In the genomic region with DNA sequence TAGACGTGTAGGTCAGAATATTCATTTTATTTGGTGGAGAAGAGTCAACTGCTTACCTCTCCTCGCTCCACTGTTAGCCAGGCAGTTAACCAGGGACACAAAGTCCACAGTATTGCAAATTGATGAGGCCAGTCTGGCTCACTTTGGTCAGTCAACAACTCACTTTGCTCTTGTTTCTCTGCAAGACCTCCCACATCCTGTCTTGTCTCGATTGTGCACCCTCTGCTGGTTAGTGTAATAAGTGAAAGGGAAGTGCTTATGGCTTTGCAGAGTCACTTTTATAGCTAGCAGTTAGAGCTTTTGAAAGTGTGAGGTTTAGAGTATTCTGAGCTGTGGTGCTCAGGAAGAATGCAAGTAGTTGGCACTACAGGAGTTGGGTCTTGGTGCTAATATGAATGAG, we compare ENCODE assay signal across 8 mouse cellular contexts. TPM values are rescaled to one million over a fixed set of nuclear protein-coding genes. Genes with fewer than 3 reads are reported as not detected.
DNase-seq lines count a peak whose midpoint lies in the region; TF ChIP-seq lines count a peak whose summit lies in the region.

No protein-coding gene starts in this region.

- WGBS in heart, embryonic 10.5 days, result 63% methylated on average over 3 of the region's 3 CpGs
- WGBS in bone marrow, adult 2 months, result 35% methylated on average over 3 of the region's 3 CpGs

- no peaks in the 10 kb centered on the region for H3K4me1 ChIP-seq in heart, embryonic 10.5 days
- H3K4me1 ChIP-seq in bone marrow, adult 2 months (ENCODE audit: control insufficient read depth, insufficient read depth, low read length), result no peaks in the 10 kb centered on the region; the same call in 1 of the 2 replicates
- H3K4me1 ChIP-seq in megakaryocyte, embryonic 14.5 days, result peaks cover 17% of the 10 kb centered on the region

- no peaks in the 10 kb centered on the region for H3K27me3 ChIP-seq in heart, embryonic 10.5 days (ENCODE audit: insufficient read depth, poor library complexity, severe bottlenecking)
- H3K27me3 ChIP-seq in megakaryocyte, embryonic 14.5 days (replicated peaks), result no peaks in the 10 kb centered on the region

- no peaks in the 10 kb centered on the region for H3K9me3 ChIP-seq in heart, embryonic 10.5 days
- H3K9me3 ChIP-seq in megakaryocyte, embryonic 14.5 days, result 0 out of 2 replicates have a peak, but pooled peaks cover 3% of the 10 kb centered on the region

- no peak overlapping the region for H3K4me3 ChIP-seq in heart, embryonic 10.5 days
- no peak overlapping the region for H3K4me3 ChIP-seq in bone marrow, adult 2 months (replicated peaks; ENCODE audit: control insufficient read depth, low read depth, low read length)
- H3K4me3 ChIP-seq in megakaryocyte, embryonic 14.5 days (replicated peaks), result peak overlapping the region; percentile 33

- no peak for TF ChIP-seq POLR2A in bone marrow, adult 2 months (IDR thresholded peaks at IDR 0.05; ENCODE audit: borderline replicate concordance, control insufficient read depth, low read depth, low read length)

- DNase-seq in heart, adult 9 months (ENCODE audit: low spot score in 2 of 2), result peak; percentile 40 to 58
- no peak for DNase-seq in heart, embryonic 10.5 days (ENCODE audit: low spot score)
- peak; percentile 81 for DNase-seq in CD4-positive, CD25-positive, alpha-beta regulatory T cell, adult 2 months (ENCODE audit: low read depth, low spot score)
- DNase-seq in kidney, postnatal 14 days, result peak; percentile 71
- DNase-seq in gastrocnemius, postnatal 4 days (ENCODE audit: low spot score in 2 of 2), result no peak
- no peak for DNase-seq in gastrocnemius, postnatal 14 days

- no peaks in the 10 kb centered on the region for H3K36me3 ChIP-seq in heart, embryonic 10.5 days
- H3K36me3 ChIP-seq in megakaryocyte, embryonic 14.5 days (replicated peaks; ENCODE audit: low read length), result no peaks in the 10 kb centered on the region

- TF ChIP-seq CTCF in bone marrow, adult 2 months (IDR thresholded peaks at IDR 0.05; ENCODE audit: control insufficient read depth, insufficient read depth, low read length), result 0 out of 2 replicates have a peak, but pooled peaks have one; percentile 30

- intact Hi-C loops in gastrocnemius, postnatal 14 days (cut with DNase I; ENCODE audit: low total_unique reads), result loop anchor here (10.0 kb wide), 1 partner anchor 205 kb away; no protein-coding TSS in a partner anchor

- H3K27ac ChIP-seq in heart, embryonic 10.5 days, result no peak overlapping the region
- no peak overlapping the region for H3K27ac ChIP-seq in bone marrow, adult 2 months (ENCODE audit: control insufficient read depth, insufficient read depth, low read depth, low read length, poor library complexity)

RNA-seq across cellular contexts. Expression of gene Btbd18, which starts 1.4 kb away (rescaled TPM):
- polyA plus RNA-seq in heart, embryonic 10.5 days (2016; fragmentation: Nextera tagmentation; extraction: Ambion mirVana), result 0.21 and 0.29 TPM in 2 replicates
- 0.50 TPM in 1 of 2 replicates, not detected in the other for polyA plus RNA-seq in bone marrow, adult 2 months (2011; ENCODE audit: insufficient read depth, insufficient read length, low replicate concordance, missing spikeins)
- 0.02 TPM in 1 of 2 replicates, not detected in the other for polyA plus RNA-seq in megakaryocyte, embryonic 14.5 days (2012; ENCODE audit: insufficient read depth, low replicate concordance)
- under 1 TPM in 1 of 2 experiments, not detected in 1; 0.08 TPM for total RNA-seq in gastrocnemius, postnatal 4 days (2021)
- total RNA-seq in gastrocnemius, postnatal 14 days (2021), result not detected

RNA-seq across cellular contexts. Expression of gene Ctnnd1, which starts 9.7 kb away (rescaled TPM):
- 65.2 and 91.5 TPM in 2 replicates for polyA plus RNA-seq in heart, embryonic 10.5 days (2016; fragmentation: Nextera tagmentation; extraction: Ambion mirVana)
- 11.0 and 25.2 TPM in 2 replicates for polyA plus RNA-seq in bone marrow, adult 2 months (2011; ENCODE audit: insufficient read depth, insufficient read length, low replicate concordance, missing spikeins)
- polyA plus RNA-seq in megakaryocyte, embryonic 14.5 days (2012; ENCODE audit: insufficient read depth, low replicate concordance), result 0.71 and 4.4 TPM in 2 replicates
- total RNA-seq in gastrocnemius, postnatal 4 days (2021), result 10 to 100 TPM; 89.3 to 97.3 TPM
- total RNA-seq in gastrocnemius, postnatal 14 days (2021), result 10 to 100 TPM; 46.4 to 49.7 TPM

RNA-seq across cellular contexts. Expression of gene Selenoh, which starts 10.3 kb away (rescaled TPM):
- polyA plus RNA-seq in heart, embryonic 10.5 days (2016; fragmentation: Nextera tagmentation; extraction: Ambion mirVana), result 347 and 370 TPM in 2 replicates
- 46.2 and 93.3 TPM in 2 replicates for polyA plus RNA-seq in bone marrow, adult 2 months (2011; ENCODE audit: insufficient read depth, insufficient read length, low replicate concordance, missing spikeins)
- polyA plus RNA-seq in megakaryocyte, embryonic 14.5 days (2012; ENCODE audit: insufficient read depth, low replicate concordance), result 72.9 and 130 TPM in 2 replicates
- 10 to 100 TPM; 32.2 to 49.9 TPM for total RNA-seq in gastrocnemius, postnatal 4 days (2021)
- 10 to 100 TPM; 13.3 to 15.6 TPM for total RNA-seq in gastrocnemius, postnatal 14 days (2021)

RNA-seq across cellular contexts. Expression of gene Gm28635, which starts 17.6 kb away (rescaled TPM):
- polyA plus RNA-seq in heart, embryonic 10.5 days (2016; fragmentation: Nextera tagmentation; extraction: Ambion mirVana), result not detected in 2 replicates
- polyA plus RNA-seq in bone marrow, adult 2 months (2011; ENCODE audit: insufficient read depth, insufficient read length, low replicate concordance, missing spikeins), result not detected in 2 replicates
- not detected in 2 replicates for polyA plus RNA-seq in megakaryocyte, embryonic 14.5 days (2012; ENCODE audit: insufficient read depth, low replicate concordance)
- total RNA-seq in gastrocnemius, postnatal 4 days (2021), result under 1 TPM; 0.08 to 0.76 TPM
- total RNA-seq in gastrocnemius, postnatal 14 days (2021), result not detected

RNA-seq across cellular contexts. Expression of gene Med19, which starts 17.9 kb away (rescaled TPM):
- polyA plus RNA-seq in heart, embryonic 10.5 days (2016; fragmentation: Nextera tagmentation; extraction: Ambion mirVana), result 30.8 and 39.9 TPM in 2 replicates
- 20.4 and 23.6 TPM in 2 replicates for polyA plus RNA-seq in bone marrow, adult 2 months (2011; ENCODE audit: insufficient read depth, insufficient read length, low replicate concordance, missing spikeins)
- 8.7 and 9.7 TPM in 2 replicates for polyA plus RNA-seq in megakaryocyte, embryonic 14.5 days (2012; ENCODE audit: insufficient read depth, low replicate concordance)
- total RNA-seq in gastrocnemius, postnatal 4 days (2021), result 10 to 100 TPM; 17.8 to 19.3 TPM
- 1 to 10 TPM; 7.4 to 9.9 TPM for total RNA-seq in gastrocnemius, postnatal 14 days (2021)

Comparison
In these comparisons a context has a peak if more than half of its experiments do, and no peak if none do; other contexts are left out.
1. DNase-seq: peak in heart, adult 9 months (2 of 2), CD4-positive, CD25-positive, alpha-beta regulatory T cell, adult 2 months (single experiment) and kidney, postnatal 14 days (single experiment); none in heart, embryonic 10.5 days (single experiment), gastrocnemius, postnatal 4 days (0 of 2) and gastrocnemius, postnatal 14 days (single experiment).